Mouse (Mus musculus) bone marrow, adult 2 months (tissue): ENCODE results near the gene Prkag1. TPM values are rescaled to one million over a fixed set of nuclear protein-coding genes. Genes with fewer than 3 reads are reported as not detected.

Experiments used
- H3K27ac ChIP-seq: fragments of 200-500 bp; 2 replicates; pipeline ENCODE4 v1.5.1; 2012; ENCODE audit warnings: low read depth, mild to moderate bottlenecking, control low read depth, inconsistent platforms, low read length; ENCODE audit not compliant: control insufficient read depth, poor library complexity, insufficient read depth
- H3K4me1 ChIP-seq: fragments of 200-500 bp; 2 replicates; pipeline ENCODE4 v1.6.1; 2011; ENCODE audit warnings: low read length; ENCODE audit not compliant: control insufficient read depth, insufficient read depth
- H3K4me3 ChIP-seq: fragments of 200-500 bp; replicated peaks from 2 replicates; pipeline ENCODE3; 2011; ENCODE audit warnings: mild to moderate bottlenecking, low read depth, low read length, control low read depth; ENCODE audit not compliant: control insufficient read depth
- CTCF ChIP-seq: fragments of 200-500 bp; IDR thresholded peaks from 2 replicates; pipeline ENCODE4 v1.5.1; 2011; ENCODE audit warnings: low read length, control low read depth; ENCODE audit not compliant: control insufficient read depth, insufficient read depth
- POLR2A ChIP-seq: fragments of 200-500 bp; IDR thresholded peaks from 2 replicates; pipeline ENCODE4 v1.6.1; 2011; ENCODE audit warnings: low read depth, mild to moderate bottlenecking, control low read depth, low read length, borderline replicate concordance; ENCODE audit not compliant: control insufficient read depth
- WGBS: fragments of 180-500 bp; shearing (Covaris S2); methylation state at CpG from one replicate; pipeline ENCODE4 v1.1.7; 2018; 5-methylcytosine and 5-hydroxymethylcytosine counted together
- polyA plus RNA-seq: library from polyadenylated mRNA; stranded (reverse); fragments of >200 nt; gene quantifications from 2 replicates; pipeline ENCODE4 v1.2.4, GENCODE M21; 2011; ENCODE audit warnings: low replicate concordance; ENCODE audit not compliant: missing spikeins, insufficient read depth, insufficient read length

The Prkag1 gene
- polyA plus RNA-seq, 1 experiment: 107 TPM

GRCm38 (mm10) chr15:98854214-98854613 is 22.9 kb upstream of the Prkag1 start:
- Histone ChIP-seq H3K4me3 (no peak overlapping the region), H3K4me1 (no peaks in the 10 kb centered on the region), H3K27ac (no peak overlapping the region)
- TF ChIP-seq CTCF: no peak
- TF ChIP-seq POLR2A: no peak
- WGBS: 90% methylated on average over 16 of the region's 16 CpGs

GRCm38 (mm10) chr15:98853161-98853937 is 22.0 kb upstream of the Prkag1 start:
- H3K4me3 ChIP-seq: no peak overlapping the region
- no peak overlapping the region for H3K27ac ChIP-seq
- TF ChIP-seq CTCF: no peak
- TF ChIP-seq POLR2A: no peak
- WGBS: 91% methylated on average over 28 of the region's 28 CpGs
- H3K4me1 ChIP-seq: no peaks in the 10 kb centered on the region

GRCm38 (mm10) chr15:98852733-98853132 is 21.4 kb upstream of the Prkag1 start:
- H3K4me1 ChIP-seq: no peaks in the 10 kb centered on the region
- WGBS: 93% methylated on average over 9 of the region's 9 CpGs
- TF ChIP-seq CTCF (no peak), POLR2A (no peak)
- no peak overlapping the region for H3K27ac ChIP-seq
- no peak overlapping the region for H3K4me3 ChIP-seq

GRCm38 (mm10) chr15:98852071-98852470 is 20.8 kb upstream of the Prkag1 start:
- 92% methylated on average over 9 of the region's 9 CpGs for WGBS
- TF ChIP-seq POLR2A: no peak
- TF ChIP-seq CTCF: no peak
- H3K4me3 ChIP-seq: no peak overlapping the region
- H3K27ac ChIP-seq: no peak overlapping the region
- no peaks in the 10 kb centered on the region for H3K4me1 ChIP-seq

GRCm38 (mm10) chr15:98851229-98851818 is 20.0 kb upstream of the Prkag1 start:
- no peak for TF ChIP-seq POLR2A
- TF ChIP-seq CTCF: no peak
- WGBS: 90% methylated on average over 21 of the region's 21 CpGs
- no peak overlapping the region for H3K4me3 ChIP-seq
- no peak overlapping the region for H3K27ac ChIP-seq
- no peaks in the 10 kb centered on the region for H3K4me1 ChIP-seq

GRCm38 (mm10) chr15:98850668-98851067 is 19.3 kb upstream of the Prkag1 start:
- 84% methylated on average over 14 of the region's 14 CpGs for WGBS
- no peak overlapping the region for H3K27ac ChIP-seq
- no peak overlapping the region for H3K4me3 ChIP-seq
- H3K4me1 ChIP-seq: no peaks in the 10 kb centered on the region
- TF ChIP-seq CTCF (no peak), POLR2A (no peak)

GRCm38 (mm10) chr15:98849956-98850600 is 18.8 kb upstream of the Prkag1 start:
- 86% methylated on average over 16 of the region's 16 CpGs for WGBS

GRCm38 (mm10) chr15:98849165-98849564 is 17.8 kb upstream of the Prkag1 start:
- H3K27ac ChIP-seq: no peak overlapping the region
- no peak overlapping the region for H3K4me3 ChIP-seq
- no peak for TF ChIP-seq CTCF
- TF ChIP-seq POLR2A: peak; percentile 10; the same call in 1 of the 2 replicates
- no peaks in the 10 kb centered on the region for H3K4me1 ChIP-seq
- 96% methylated on average over 11 of the region's 11 CpGs for WGBS

More at GRCm38 (mm10) chr15:98849956-98850600, 18.8 kb upstream of the Prkag1 start:
- no peak overlapping the region for H3K4me3 ChIP-seq
- no peaks in the 10 kb centered on the region for H3K4me1 ChIP-seq
- no peak for TF ChIP-seq POLR2A
- TF ChIP-seq CTCF: no peak
- H3K27ac ChIP-seq: no peak overlapping the region

- no peak for TF ChIP-seq POLR2A
- no peak for TF ChIP-seq CTCF
- Histone ChIP-seq H3K4me1 (no peaks in the 10 kb centered on the region), H3K4me3 (no peak overlapping the region), H3K27ac (no peak overlapping the region)
- 82% methylated on average over 8 of the region's 8 CpGs for WGBS
Observed at GRCm38 (mm10) chr15:98846140-98846539, 14.8 kb upstream of the Prkag1 start.
